Mouse (Mus musculus) MEL (cell line): Measurements from ENCODE around the gene Telo2.

Experiments used
- CTCF ChIP-seq, 3 experiments: IDR thresholded peaks in 2 of 3; conservative IDR thresholded peaks in 1 of 3; 2 replicates each; pipeline ENCODE4 v1.5.1; 2011 to 2012; ENCODE audit warnings: low read length in 3 of 3, low read depth in 2 of 3, mild to moderate bottlenecking in 2 of 3, improper control_type of control experiment in 1 of 3, inconsistent platforms in 1 of 3, mixed read lengths in 1 of 3, moderate library complexity in 1 of 3; ENCODE audit not compliant: control insufficient read depth in 1 of 3, insufficient read depth in 1 of 3, poor library complexity in 1 of 3, severe bottlenecking in 1 of 3
- E2F4 ChIP-seq: IDR thresholded peaks from 2 replicates; pipeline ENCODE4 v1.6.1; 2011; ENCODE audit warnings: low read depth, low read length, improper control_type of control experiment, borderline replicate concordance
- ELF1 ChIP-seq: IDR thresholded peaks from 2 replicates; pipeline ENCODE4 v1.6.1; 2014; ENCODE audit warnings: low read depth, mild to moderate bottlenecking, inconsistent platforms, low read length, improper control_type of control experiment, moderate library complexity
- EP300 ChIP-seq, 2 experiments: IDR thresholded peaks; 2 replicates each; pipeline ENCODE4 v1.6.1; 2011; ENCODE audit warnings: improper control_type of control experiment in 2 of 2, low read length in 2 of 2, low read depth in 1 of 2, mild to moderate bottlenecking in 1 of 2
- ETS1 ChIP-seq: IDR thresholded peaks from 2 replicates; pipeline ENCODE4 v1.6.1; 2012; ENCODE audit warnings: low read depth, mild to moderate bottlenecking, inconsistent platforms, low read length, improper control_type of control experiment, moderate library complexity
- GATA1 ChIP-seq: IDR thresholded peaks from 2 replicates; pipeline ENCODE4 v1.6.1; 2011; ENCODE audit warnings: low read depth, low read length, improper control_type of control experiment
- HCFC1 ChIP-seq: IDR thresholded peaks from 2 replicates; pipeline ENCODE4 v1.6.1; 2012; ENCODE audit warnings: low read depth, mild to moderate bottlenecking, inconsistent platforms, low read length, improper control_type of control experiment, moderate library complexity
- JUND ChIP-seq: IDR thresholded peaks from 2 replicates; pipeline ENCODE4 v1.6.1; 2011; ENCODE audit warnings: low read depth, mild to moderate bottlenecking, improper control_type of control experiment, low read length
- MXI1 ChIP-seq: IDR thresholded peaks from 2 replicates; pipeline ENCODE4 v1.6.1; 2011; ENCODE audit warnings: mild to moderate bottlenecking, low read depth, low read length, improper control_type of control experiment
- MYC ChIP-seq: IDR thresholded peaks from 2 replicates; pipeline ENCODE4 v1.6.1; 2011; ENCODE audit warnings: low read depth, mild to moderate bottlenecking, low read length, improper control_type of control experiment, moderate library complexity
- POLR2A ChIP-seq, 2 experiments: IDR thresholded peaks; 2 replicates each; pipeline ENCODE4 v1.6.1; 2011 to 2012; ENCODE audit warnings: low read length in 2 of 2, mild to moderate bottlenecking in 2 of 2, control low read depth in 1 of 2, improper control_type of control experiment in 1 of 2, low read depth in 1 of 2, moderate library complexity in 1 of 2; ENCODE audit not compliant: control insufficient read depth in 1 of 2, insufficient read depth in 1 of 2, poor library complexity in 1 of 2
- ZMIZ1 ChIP-seq: IDR thresholded peaks from 2 replicates; pipeline ENCODE4 v1.6.1; 2012; ENCODE audit warnings: low read depth, mild to moderate bottlenecking, inconsistent platforms, low read length, improper control_type of control experiment, moderate library complexity
- ZNF384 ChIP-seq: IDR thresholded peaks from 2 replicates; pipeline ENCODE4 v1.6.1; 2012; ENCODE audit warnings: low read depth, mild to moderate bottlenecking, inconsistent platforms, low read length, improper control_type of control experiment

GRCm38 (mm10) chr17:25086724-25087123, 29.0 kb downstream of the Telo2 start:
- TF ChIP-seq ZNF384 (no peak), ETS1 (no peak), MXI1 (no peak), E2F4 (no peak), ELF1 (no peak), CTCF (IDR thresholded peaks at IDR 0.05 in 2 of 3, conservative IDR thresholded peaks at IDR 0.05 in 1 of 3; ENCODE audit: control insufficient read depth in 1 of 3, insufficient read depth in 1 of 3, low read depth in 2 of 3, low read length in 3 of 3, poor library complexity in 1 of 3, severe bottlenecking in 1 of 3) (no peak), POLR2A (IDR thresholded peaks at IDR 0.05; ENCODE audit: control insufficient read depth in 1 of 2, insufficient read depth in 1 of 2, low read depth in 1 of 2, low read length in 2 of 2, poor library complexity in 1 of 2) (no peak), ZMIZ1 (no peak), HCFC1 (no peak), EP300 (IDR thresholded peaks at IDR 0.05; ENCODE audit: low read depth in 1 of 2, low read length in 2 of 2) (no peak), GATA1 (no peak), JUND (no peak), MYC (no peak)
